Mouse (Mus musculus): ENCODE data around the gene Rhd. TPM values are rescaled to one million over a fixed set of nuclear protein-coding genes. Genes with fewer than 3 reads are reported as not detected.
A peak's percentile ranks its signal among the peaks of the same experiment; 100 is the strongest.
"Not testable (repeated sequence)": the region's sequence is repeated elsewhere in the genome, so short reads cannot be mapped to it uniquely, and the experiment has no call there.

Rhd gene
- polyA plus RNA-seq, 1 experiment from 2014 or later, result 1.1 TPM

- Histone ChIP-seq H3K9ac (ENCODE audit: low read length) (no peak overlapping the region), H3K4me2 (ENCODE audit: low read length) (no peak overlapping the region), H3K4me3 (ENCODE audit: low read depth, low read length) (no peak overlapping the region), H3K9me3 (ENCODE audit: control insufficient read depth, low read length) (no peaks in the 10 kb centered on the region), H3K27me3 (replicated peaks; ENCODE audit: control insufficient read depth, insufficient read depth, low read length) (no peaks in the 10 kb centered on the region), H3K27ac (ENCODE audit: low read depth) (no peak overlapping the region), H3K4me1 (replicated peaks; ENCODE audit: control insufficient read depth, insufficient read depth, low read length) (no peaks in the 10 kb centered on the region), H3K36me3 (ENCODE audit: control insufficient read depth, insufficient read depth, low read length) (peaks cover 20% of the 10 kb centered on the region; the same call in 1 of the 2 replicates)
- DNase-seq (ENCODE audit: low spot score) (no peak), ATAC-seq (replicated peaks; ENCODE audit: low FRiP score, low TSS enrichment, low read depth) (no peak)
- 45% methylated on average over 1 of the region's 1 CpGs for WGBS
Observed at GRCm38 (mm10) chr4:134838221-134838620, 26.1 kb upstream of the Rhd start.

GRCm38 (mm10) chr4:134838706-134839105, 25.6 kb upstream of the Rhd start:
- H3K9ac ChIP-seq (ENCODE audit: low read length); H3K4me2 ChIP-seq (ENCODE audit: low read length); ATAC-seq (replicated peaks; ENCODE audit: low FRiP score, low TSS enrichment, low read depth); H3K9me3 ChIP-seq (ENCODE audit: control insufficient read depth, low read length); DNase-seq (ENCODE audit: low spot score); H3K4me3 ChIP-seq (ENCODE audit: low read depth, low read length); H3K27me3 ChIP-seq (replicated peaks; ENCODE audit: control insufficient read depth, insufficient read depth, low read length); H3K27ac ChIP-seq (ENCODE audit: low read depth); H3K4me1 ChIP-seq (replicated peaks; ENCODE audit: control insufficient read depth, insufficient read depth, low read length): not testable (repeated sequence)
- WGBS, result 84% methylated on average over 3 of the region's 3 CpGs
- H3K36me3 ChIP-seq (ENCODE audit: control insufficient read depth, insufficient read depth, low read length), result peaks cover 19% of the 10 kb centered on the region; the same call in 1 of the 2 replicates

DNA sequence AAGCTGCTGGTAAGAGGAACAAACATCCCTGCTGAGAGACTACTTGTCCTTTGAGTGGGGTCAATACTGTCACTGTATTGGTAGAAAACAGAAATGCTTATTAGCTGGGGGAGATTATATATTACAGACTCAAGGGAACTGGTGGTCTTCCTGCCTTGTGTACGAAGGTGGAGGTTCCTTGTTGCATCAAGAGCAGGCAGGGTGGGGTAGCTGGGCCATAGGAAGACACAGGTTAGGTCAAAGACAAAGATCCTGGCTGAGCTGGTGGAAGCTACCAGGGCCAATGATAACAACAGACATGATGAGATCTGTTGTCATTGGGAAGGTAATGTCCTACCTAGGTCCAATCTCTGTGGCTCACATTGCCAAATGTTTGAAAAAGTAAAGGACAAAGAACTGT, 24.1 kb upstream of the Rhd start:
- no peak overlapping the region for H3K4me3 ChIP-seq (ENCODE audit: low read depth, low read length)
- H3K9ac ChIP-seq (ENCODE audit: low read length), result no peak overlapping the region
- H3K27ac ChIP-seq (ENCODE audit: low read depth), result no peak overlapping the region
- DNase-seq (ENCODE audit: low spot score), result no peak
- H3K4me1 ChIP-seq (replicated peaks; ENCODE audit: control insufficient read depth, insufficient read depth, low read length), result no peaks in the 10 kb centered on the region
- no peak for ATAC-seq (replicated peaks; ENCODE audit: low FRiP score, low TSS enrichment, low read depth)
- peaks cover 16% of the 10 kb centered on the region; the same call in 1 of the 2 replicates for H3K36me3 ChIP-seq (ENCODE audit: control insufficient read depth, insufficient read depth, low read length)
- H3K4me2 ChIP-seq (ENCODE audit: low read length), result no peak overlapping the region
- WGBS, result 91% methylated on average over 1 of the region's 1 CpGs
- no peaks in the 10 kb centered on the region for H3K27me3 ChIP-seq (replicated peaks; ENCODE audit: control insufficient read depth, insufficient read depth, low read length)
- H3K9me3 ChIP-seq (ENCODE audit: control insufficient read depth, low read length), result no peaks in the 10 kb centered on the region

GRCm38 (mm10) chr4:134843566-134843965, 20.8 kb upstream of the Rhd start:
- Histone ChIP-seq H3K4me2 (ENCODE audit: low read length) (no peak overlapping the region), H3K9ac (ENCODE audit: low read length) (no peak overlapping the region), H3K27ac (ENCODE audit: low read depth) (no peak overlapping the region), H3K9me3 (ENCODE audit: control insufficient read depth, low read length) (no peaks in the 10 kb centered on the region), H3K4me3 (ENCODE audit: low read depth, low read length) (no peak overlapping the region), H3K4me1 (replicated peaks; ENCODE audit: control insufficient read depth, insufficient read depth, low read length) (peaks cover 10% of the 10 kb centered on the region; the same call in 1 of the 2 replicates), H3K27me3 (replicated peaks; ENCODE audit: control insufficient read depth, insufficient read depth, low read length) (no peaks in the 10 kb centered on the region), H3K36me3 (ENCODE audit: control insufficient read depth, insufficient read depth, low read length) (no peaks in the 10 kb centered on the region)
- DNase-seq (ENCODE audit: low spot score), result no peak
- 90% methylated on average over 4 of the region's 4 CpGs for WGBS
- no peak for ATAC-seq (replicated peaks; ENCODE audit: low FRiP score, low TSS enrichment, low read depth)

DNA sequence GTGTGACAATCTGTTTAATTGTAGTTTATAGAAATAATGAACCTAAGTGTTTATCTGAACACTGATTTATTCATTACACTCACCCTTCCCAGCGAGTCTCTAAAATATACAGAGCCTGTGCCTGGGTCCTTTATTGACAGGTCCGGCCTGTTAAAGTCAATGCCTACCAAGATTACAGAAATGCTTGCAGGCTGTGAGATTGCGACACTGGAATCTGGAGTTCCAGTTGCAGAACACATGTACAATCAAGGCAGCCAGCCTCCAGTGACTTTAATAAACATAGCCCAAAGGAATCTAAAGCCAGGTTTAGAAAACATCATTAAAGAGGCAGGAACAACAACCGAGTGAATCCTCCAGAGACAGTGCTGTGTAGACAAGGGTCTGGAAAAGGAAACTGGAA, 16.7 kb upstream of the Rhd start:
- Histone ChIP-seq H3K4me1 (replicated peaks; ENCODE audit: control insufficient read depth, insufficient read depth, low read length) (peaks cover 22% of the 10 kb centered on the region), H3K27me3 (replicated peaks; ENCODE audit: control insufficient read depth, insufficient read depth, low read length) (no peaks in the 10 kb centered on the region), H3K9me3 (ENCODE audit: control insufficient read depth, low read length) (no peaks in the 10 kb centered on the region), H3K27ac (ENCODE audit: low read depth) (no peak overlapping the region), H3K4me3 (ENCODE audit: low read depth, low read length) (no peak overlapping the region), H3K9ac (ENCODE audit: low read length) (no peak overlapping the region), H3K36me3 (ENCODE audit: control insufficient read depth, insufficient read depth, low read length) (no peaks in the 10 kb centered on the region), H3K4me2 (ENCODE audit: low read length) (no peak overlapping the region)
- ATAC-seq (replicated peaks; ENCODE audit: low FRiP score, low TSS enrichment, low read depth) (no peak), DNase-seq (ENCODE audit: low spot score) (no peak)
- WGBS, result 58% methylated on average over 4 of the region's 4 CpGs

- DNase-seq (ENCODE audit: low spot score) (no peak), ATAC-seq (replicated peaks; ENCODE audit: low FRiP score, low TSS enrichment, low read depth) (no peak)
- WGBS, result 76% methylated on average over 4 of the region's 4 CpGs
- Histone ChIP-seq H3K36me3 (ENCODE audit: control insufficient read depth, insufficient read depth, low read length) (no peaks in the 10 kb centered on the region), H3K27me3 (replicated peaks; ENCODE audit: control insufficient read depth, insufficient read depth, low read length) (no peaks in the 10 kb centered on the region), H3K4me1 (replicated peaks; ENCODE audit: control insufficient read depth, insufficient read depth, low read length) (peaks cover 22% of the 10 kb centered on the region), H3K9me3 (ENCODE audit: control insufficient read depth, low read length) (no peaks in the 10 kb centered on the region), H3K27ac (ENCODE audit: low read depth) (no peak overlapping the region), H3K4me3 (ENCODE audit: low read depth, low read length) (no peak overlapping the region), H3K4me2 (ENCODE audit: low read length) (no peak overlapping the region), H3K9ac (ENCODE audit: low read length) (no peak overlapping the region)
Observed at GRCm38 (mm10) chr4:134850551-134850950, 13.8 kb upstream of the Rhd start.

GRCm38 (mm10) chr4:134851236-134851635, 13.1 kb upstream of the Rhd start:
- 53% methylated on average over 2 of the region's 2 CpGs for WGBS
- Histone ChIP-seq H3K9ac (ENCODE audit: low read length) (0 out of 2 replicates have a peak overlapping the region, but pooled peaks have one; percentile 17), H3K9me3 (ENCODE audit: control insufficient read depth, low read length) (no peaks in the 10 kb centered on the region)

DNA sequence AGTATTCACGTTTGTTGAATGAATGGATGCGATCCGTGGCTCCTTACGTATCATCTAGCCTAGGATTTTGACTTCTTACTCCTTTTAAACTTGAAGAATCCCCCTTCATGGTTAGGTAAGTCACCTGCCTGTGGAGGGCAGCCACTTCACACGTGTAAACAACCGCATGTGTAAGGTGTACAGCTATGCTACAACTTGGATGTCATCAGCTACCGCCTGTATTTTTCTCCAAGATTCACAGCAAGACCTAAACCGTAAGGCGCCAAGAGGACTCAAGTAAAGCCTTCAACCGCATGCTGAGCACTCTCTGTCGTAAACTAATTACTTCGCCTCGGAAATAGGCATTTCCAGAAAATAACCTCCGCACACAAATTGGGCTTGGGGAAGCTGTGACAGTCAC, 12.5 kb upstream of the Rhd start:
- WGBS, result 13% methylated on average over 14 of the region's 14 CpGs
- H3K9ac ChIP-seq (ENCODE audit: low read length), result peak overlapping the region; percentile 91
- no peak overlapping the region for H3K27ac ChIP-seq (ENCODE audit: low read depth)
- ATAC-seq (replicated peaks; ENCODE audit: low FRiP score, low TSS enrichment, low read depth) (no peak), DNase-seq (ENCODE audit: low spot score) (no peak)
- no peaks in the 10 kb centered on the region for H3K36me3 ChIP-seq (ENCODE audit: control insufficient read depth, insufficient read depth, low read length)
- peaks cover 22% of the 10 kb centered on the region for H3K4me1 ChIP-seq (replicated peaks; ENCODE audit: control insufficient read depth, insufficient read depth, low read length)
- peak overlapping the region; percentile 75 for H3K4me2 ChIP-seq (ENCODE audit: low read length)
- no peaks in the 10 kb centered on the region for H3K27me3 ChIP-seq (replicated peaks; ENCODE audit: control insufficient read depth, insufficient read depth, low read length)
- peak overlapping the region; percentile 93 for H3K4me3 ChIP-seq (ENCODE audit: low read depth, low read length)
- no peaks in the 10 kb centered on the region for H3K9me3 ChIP-seq (ENCODE audit: control insufficient read depth, low read length)

More at GRCm38 (mm10) chr4:134851236-134851635, 13.1 kb upstream of the Rhd start:
- Histone ChIP-seq H3K4me1 (replicated peaks; ENCODE audit: control insufficient read depth, insufficient read depth, low read length) (peaks cover 22% of the 10 kb centered on the region), H3K36me3 (ENCODE audit: control insufficient read depth, insufficient read depth, low read length) (no peaks in the 10 kb centered on the region), H3K27ac (ENCODE audit: low read depth) (no peak overlapping the region), H3K27me3 (replicated peaks; ENCODE audit: control insufficient read depth, insufficient read depth, low read length) (no peaks in the 10 kb centered on the region), H3K4me3 (ENCODE audit: low read depth, low read length) (no peak overlapping the region), H3K4me2 (ENCODE audit: low read length) (peak overlapping the region; percentile 75)
- ATAC-seq (replicated peaks; ENCODE audit: low FRiP score, low TSS enrichment, low read depth) (no peak), DNase-seq (ENCODE audit: low spot score) (no peak)

GRCm38 (mm10) chr4:134852438-134853255, 11.7 kb upstream of the Rhd start:
- peak overlapping the region; percentile 91 for H3K9ac ChIP-seq (ENCODE audit: low read length)
- H3K27me3 ChIP-seq (replicated peaks; ENCODE audit: control insufficient read depth, insufficient read depth, low read length), result no peaks in the 10 kb centered on the region
- H3K4me3 ChIP-seq (ENCODE audit: low read depth, low read length), result peak overlapping the region; percentile 93
- peak; percentile 21 for ATAC-seq (replicated peaks; ENCODE audit: low FRiP score, low TSS enrichment, low read depth)
- no peaks in the 10 kb centered on the region for H3K36me3 ChIP-seq (ENCODE audit: control insufficient read depth, insufficient read depth, low read length)
- H3K27ac ChIP-seq (ENCODE audit: low read depth), result peak overlapping the region; percentile 79
- H3K4me2 ChIP-seq (ENCODE audit: low read length), result peak overlapping the region; percentile 75
- DNase-seq (ENCODE audit: low spot score), result peak; percentile 71
- H3K4me1 ChIP-seq (replicated peaks; ENCODE audit: control insufficient read depth, insufficient read depth, low read length), result peaks cover 20% of the 10 kb centered on the region
- H3K9me3 ChIP-seq (ENCODE audit: control insufficient read depth, low read length), result no peaks in the 10 kb centered on the region
- under 1% methylated on average over 105 of the region's 106 CpGs for WGBS
